Mouse (Mus musculus): Measurements from ENCODE around the gene Pla2g10.
"Not testable (repeated sequence)": the region's sequence is repeated elsewhere in the genome, so short reads cannot be mapped to it uniquely, and the experiment has no call there.

Pla2g10 gene

DNA sequence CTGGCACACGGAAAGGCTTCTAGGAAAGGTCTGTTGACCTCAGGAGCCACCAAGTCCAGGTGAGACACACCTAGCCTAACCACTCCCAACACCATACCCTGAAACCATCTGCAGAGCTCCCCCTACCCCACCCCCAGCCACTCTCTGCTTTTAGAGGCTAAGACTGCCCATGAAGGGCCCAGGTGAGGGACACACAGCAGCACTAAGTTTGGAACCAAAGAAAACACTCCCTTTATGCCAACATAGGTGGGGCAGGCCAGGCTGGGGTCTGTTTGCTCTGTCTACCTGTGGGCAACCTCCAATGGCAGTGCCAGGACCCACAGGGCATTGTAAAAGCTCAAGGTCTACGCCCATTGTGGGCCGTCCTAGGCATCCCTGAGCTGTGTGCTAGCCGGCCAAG, 1.4 kb downstream of the Pla2g10 start:
- DNase-seq (ENCODE audit: low read depth, low spot score), result no peak

DNA sequence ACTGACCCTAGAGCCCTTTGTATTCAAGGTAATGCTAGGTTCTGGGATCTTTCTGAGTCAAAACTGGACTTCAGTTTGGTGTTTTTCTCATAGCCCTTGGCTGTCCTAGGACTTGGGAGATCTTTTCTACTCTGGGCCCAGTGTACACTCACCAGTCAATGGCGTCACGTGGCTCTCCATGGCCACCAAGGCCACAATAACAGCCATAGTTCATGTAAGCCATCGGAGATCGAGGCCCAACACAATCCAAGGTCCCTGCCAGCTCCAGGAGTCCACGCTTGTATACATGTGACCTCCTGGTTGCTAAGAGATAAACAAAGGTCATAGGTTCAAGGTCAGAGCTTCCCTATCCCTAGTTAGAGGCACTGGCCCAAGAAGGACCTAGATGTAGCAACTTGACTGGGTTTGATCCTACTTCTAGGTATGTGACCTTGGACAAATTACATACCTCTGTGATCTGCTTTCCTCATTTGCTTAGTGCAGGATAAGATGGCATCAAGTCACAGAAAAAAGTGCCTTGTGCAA, 2.9 kb downstream of the Pla2g10 start:
- DNase-seq (ENCODE audit: low read depth, low spot score), result peak; percentile 69

DNA sequence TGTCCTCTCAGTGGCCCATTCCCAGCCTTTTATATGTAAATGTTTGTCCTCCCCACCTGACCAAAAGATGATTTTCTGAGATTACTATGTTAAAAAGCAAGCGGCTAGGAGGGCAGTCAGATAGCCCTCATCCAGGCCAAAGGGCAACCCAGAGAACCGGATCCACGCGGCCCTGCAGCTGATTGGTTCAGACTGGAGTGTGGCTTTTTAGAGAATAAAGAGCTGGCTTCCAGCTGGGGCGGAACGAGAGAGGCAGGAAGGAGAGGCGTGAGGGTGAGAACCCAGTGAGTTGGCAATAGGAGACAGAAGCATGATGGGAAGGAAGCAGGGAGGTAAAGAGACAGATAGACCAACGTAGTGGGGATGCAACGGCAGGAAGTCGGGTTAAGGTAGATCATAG, 7.8 kb downstream of the Pla2g10 start:
- peak; percentile 77 for DNase-seq (ENCODE audit: low read depth, low spot score)

DNA sequence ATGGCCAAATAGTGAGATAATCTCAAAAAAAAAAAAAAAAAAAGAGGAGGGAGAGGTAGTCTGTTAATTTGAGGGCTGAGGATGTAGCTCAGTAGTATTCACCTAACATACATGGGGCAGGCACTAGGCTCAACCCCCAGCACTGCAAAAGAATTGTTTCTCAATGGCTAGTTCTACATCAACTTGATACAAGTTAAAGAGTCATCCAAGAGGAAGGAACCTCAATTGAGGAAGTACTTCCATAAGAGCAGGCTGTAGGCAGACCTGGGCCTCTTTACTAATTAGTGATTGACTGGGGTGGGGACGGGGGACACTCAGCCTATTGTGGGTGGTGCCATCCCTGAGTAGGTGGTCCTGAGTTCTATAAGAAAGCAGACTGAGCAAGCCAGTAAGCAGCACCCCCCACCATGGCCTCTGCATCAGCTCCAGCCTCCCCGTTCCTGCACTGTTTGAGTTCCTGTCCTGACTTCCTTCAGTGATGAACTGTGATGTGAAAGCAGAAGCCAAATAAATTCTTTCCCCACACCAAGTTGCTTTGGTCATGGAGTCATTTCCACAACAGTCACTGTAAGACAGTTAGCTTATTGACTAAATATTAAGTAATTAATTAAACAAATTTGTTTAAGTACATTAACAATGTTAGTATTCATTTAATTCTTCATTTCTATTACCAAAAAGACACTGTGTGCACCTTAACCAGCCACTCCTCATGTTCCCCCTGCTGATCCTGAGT, 13.8 kb downstream of the Pla2g10 start:
- DNase-seq (ENCODE audit: low read depth, low spot score), result no peak

DNA sequence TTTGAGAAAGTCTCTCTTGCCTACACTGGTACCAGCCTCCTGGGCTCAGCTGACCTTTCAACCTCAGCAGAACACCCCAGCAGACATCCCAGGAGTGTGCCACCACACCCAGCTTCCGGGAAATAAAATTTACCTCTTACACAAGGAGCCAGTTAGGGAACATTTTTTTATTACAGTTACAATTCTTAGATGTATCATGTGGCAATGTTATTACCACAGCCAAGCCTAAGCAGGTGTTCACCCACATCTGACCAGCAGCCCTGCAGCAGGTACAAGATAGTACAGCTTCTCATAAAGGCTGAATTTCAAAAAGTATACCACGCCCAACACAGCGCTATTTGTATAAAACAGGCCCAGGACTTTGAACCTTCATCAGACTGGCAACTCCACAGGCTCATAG, 15.9 kb downstream of the Pla2g10 start:
- no peak for DNase-seq (ENCODE audit: low read depth, low spot score)

DNA sequence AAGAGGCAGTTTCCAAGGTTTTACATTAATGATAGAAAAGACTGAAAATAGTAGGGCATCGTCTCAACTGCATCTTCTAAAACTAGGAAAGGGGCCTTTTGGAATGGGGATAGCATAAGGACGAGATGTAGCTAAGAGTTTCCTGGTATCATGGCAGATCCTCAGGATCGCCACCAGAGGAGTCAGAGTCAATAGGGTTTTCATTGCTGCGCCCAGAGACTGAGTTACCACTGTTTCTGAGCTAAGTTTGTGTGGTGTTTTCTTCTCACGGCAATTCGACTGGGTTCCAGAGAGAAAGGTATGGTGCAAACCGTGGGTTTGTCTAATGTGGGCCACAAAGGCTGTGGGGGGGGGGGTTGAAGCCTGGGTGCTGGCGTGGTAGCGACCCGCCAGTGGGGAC, 26.1 kb downstream of the Pla2g10 start:
- DNase-seq (ENCODE audit: low read depth, low spot score), result peak; percentile 57

DNA sequence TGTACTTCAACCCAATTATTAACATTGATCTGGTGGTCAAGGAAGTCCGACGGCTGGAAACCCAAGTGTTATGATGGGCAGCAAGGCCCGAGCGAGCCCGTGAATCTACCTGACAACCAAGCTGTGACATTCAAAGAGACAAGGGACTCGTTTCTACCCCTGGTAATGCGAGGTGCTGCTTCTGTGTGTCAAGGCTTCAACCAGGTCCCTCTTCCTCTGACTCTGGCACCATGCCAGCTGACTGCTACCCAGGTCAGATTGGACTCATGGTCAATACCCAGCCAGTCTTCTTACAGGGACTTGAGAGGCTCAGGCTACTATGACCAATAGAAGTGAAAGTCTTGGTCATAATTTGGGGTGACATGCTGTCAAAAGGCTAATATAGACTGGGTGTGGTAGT, 28.6 kb downstream of the Pla2g10 start:
- DNase-seq (ENCODE audit: low read depth, low spot score), result no peak

DNA sequence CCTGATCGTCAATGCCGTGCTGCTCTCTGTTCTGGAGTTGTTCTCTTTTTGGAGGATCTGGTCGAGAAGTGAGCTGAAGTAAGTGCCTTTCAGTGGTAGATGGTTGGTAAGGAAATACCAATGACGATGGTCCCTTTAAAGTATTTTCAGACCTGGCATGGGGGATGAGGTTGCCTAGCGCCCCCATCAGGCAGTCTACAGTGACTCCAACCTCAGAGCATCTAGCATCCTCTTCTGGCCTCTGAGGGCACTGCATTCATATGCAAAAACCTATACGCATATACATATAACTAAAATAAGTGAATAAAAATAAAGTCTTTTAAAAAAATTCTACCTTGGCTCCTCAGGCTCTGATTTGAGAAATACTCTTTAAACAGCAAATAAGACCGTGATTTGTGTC, 31.8 kb downstream of the Pla2g10 start:
- peak; percentile 60 for DNase-seq (ENCODE audit: low read depth, low spot score)

DNA sequence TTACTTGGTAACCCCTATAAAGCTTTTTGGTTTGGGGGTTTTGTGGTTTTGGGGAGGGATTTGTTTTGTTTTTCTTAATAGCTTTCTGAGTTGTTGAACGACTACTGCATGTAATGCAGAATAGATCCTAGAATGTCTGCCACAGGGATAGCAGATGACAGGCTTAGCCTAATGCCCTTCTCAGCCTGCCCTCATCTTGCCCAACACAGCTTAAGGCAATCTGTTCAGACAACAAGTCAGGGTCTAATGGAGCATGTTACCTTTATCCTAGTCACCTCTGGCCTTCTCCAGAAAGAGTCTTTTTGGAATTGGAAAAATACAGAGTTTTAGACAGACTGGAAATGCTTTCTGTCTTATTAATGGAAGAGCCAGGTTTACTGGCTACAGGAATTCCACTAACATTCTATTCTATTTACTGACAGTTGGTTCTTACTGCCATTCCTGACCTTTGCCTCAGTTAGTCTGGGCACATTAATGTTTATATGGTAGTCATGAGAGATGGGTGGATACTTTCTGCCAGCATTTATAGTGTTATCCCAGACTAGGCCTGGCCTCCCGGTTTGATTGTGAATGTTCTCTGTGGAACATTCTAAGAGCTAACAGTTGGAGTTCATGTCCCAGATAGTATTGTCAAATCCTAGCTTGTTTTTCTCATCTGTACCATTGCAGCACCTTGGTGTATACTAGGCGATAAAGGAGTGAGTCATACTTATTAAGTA, 52.0 kb downstream of the Pla2g10 start:
- DNase-seq (ENCODE audit: low read depth, low spot score), result no peak

DNA sequence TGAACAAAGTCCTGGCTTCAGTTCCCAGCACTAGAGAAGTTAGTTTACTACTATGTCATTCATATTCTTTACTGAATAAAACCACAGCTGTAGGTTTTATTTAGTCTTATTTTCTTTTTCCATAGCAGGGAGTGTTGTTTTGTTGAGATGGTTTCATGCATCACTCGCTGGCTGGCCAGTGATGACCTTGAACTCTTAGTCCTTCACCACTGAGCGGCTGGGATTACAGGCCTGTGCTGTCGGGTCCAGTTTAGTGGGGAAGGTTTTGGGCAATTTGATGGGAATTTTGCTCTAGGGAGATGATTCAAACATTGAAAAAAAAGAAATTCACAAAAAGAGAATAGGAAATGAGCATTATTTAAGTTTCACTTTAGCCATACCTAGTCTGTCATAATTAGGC, 56.3 kb downstream of the Pla2g10 start:
- DNase-seq (ENCODE audit: low read depth, low spot score), result no peak

DNA sequence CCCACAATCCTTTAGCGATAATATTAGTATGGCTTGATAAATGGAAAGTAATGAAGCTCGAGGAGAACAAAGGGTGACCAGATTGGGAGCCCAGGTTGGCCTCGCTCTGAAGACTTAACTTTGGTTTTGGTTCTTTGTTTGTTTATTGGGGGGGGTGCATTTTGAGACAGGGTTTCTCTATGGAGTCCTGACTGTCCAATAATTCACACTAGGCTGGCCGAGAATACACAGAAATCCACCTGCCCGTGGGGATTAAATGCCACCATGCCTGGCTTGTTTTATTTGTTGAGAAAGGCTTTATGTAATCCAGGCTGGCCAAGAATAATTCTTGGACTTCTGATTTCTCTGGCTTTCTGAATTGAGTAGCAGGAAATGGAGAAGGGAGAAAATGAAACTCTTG, 57.7 kb downstream of the Pla2g10 start:
- DNase-seq (ENCODE audit: low read depth, low spot score), result no peak

DNA sequence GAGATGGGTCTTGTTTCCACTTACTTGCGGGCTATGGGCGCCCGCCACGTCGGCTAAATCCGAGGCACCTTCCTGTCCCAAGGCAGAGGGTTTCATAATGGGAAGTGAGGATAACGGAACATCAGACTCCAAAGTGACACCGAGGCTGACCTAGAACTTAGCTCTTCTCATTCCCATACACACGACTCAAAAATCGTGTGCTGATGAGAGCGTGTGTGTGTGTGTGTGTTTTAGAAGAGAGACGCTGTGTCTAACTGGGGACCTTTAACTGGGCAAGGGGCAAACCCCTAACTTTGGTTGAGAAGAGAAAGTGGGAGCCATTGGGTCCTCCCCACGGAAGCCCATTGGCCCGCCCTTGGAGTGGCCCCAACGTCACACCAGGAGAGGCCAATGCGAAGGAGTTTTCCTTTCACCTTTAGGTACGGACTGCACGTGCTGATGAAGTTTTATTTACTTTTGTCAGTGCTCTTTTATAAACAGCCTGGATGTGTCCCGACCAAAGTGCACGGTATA, 58.3 kb downstream of the Pla2g10 start:
- peak; percentile 54 for DNase-seq (ENCODE audit: low read depth, low spot score)

DNA sequence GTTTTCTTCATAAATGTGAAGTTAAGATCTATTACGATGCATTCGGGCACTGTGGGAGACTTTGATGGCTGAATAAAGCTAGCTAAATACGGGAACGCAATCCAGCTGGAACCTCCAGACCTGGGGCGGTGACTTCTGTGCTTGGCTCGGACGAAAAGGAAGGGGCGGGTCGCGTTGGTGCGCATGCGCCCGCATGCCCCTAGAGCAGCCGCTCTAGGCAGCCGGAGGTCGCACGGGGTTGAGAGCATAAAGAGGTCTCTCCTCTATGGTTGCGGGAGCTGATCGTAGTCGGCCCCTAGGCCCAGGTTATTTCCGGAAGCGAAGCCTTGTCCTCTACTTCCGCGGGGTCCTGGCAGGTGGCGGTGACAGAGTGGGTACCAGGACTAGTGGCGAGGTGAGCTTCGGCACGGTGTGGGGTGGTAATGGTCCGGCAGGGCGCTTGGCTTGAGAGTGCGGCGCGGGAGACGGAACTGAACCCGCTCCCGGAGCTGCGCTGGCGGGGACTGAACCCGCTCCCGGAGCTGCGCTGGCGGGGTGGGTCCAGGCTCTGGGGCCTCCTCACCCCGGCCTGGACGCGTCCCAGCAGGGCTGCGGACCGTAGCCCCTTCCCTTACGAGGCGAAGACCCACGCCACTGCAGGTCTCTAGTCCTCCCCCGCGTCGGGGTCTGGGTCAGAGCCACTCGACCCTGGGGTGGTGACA, 58.9 kb downstream of the Pla2g10 start, which contains the start of the genes Bfar and 3110001I22Rik:
TSS of gene Bfar (plus strand) at position 174 of the 701 bp plus-strand sequence.
TSS of gene 3110001I22Rik (plus strand) at position 245 of the 701 bp plus-strand sequence.
- DNase-seq (ENCODE audit: low read depth, low spot score), result peak; percentile 97

DNA sequence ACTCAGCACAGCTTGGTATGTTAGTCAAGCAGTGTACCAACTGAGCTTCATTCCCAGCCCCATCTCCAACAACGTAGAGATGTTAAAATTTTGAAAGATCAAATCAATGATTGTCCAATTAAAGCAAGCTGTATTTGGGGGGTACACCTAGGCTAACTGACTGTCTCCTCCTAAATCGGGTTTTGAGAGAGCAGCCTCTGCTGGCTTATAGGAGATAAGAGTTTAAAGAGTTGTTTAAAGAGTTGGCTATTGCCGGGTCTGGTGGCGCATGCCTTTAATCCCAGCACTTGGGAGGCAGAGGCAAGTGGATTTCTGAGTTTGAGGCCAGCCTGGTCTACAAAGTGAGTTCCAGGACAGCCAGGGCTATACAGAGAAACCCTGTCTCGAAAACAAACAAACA, 59.9 kb downstream of the Pla2g10 start:
- DNase-seq (ENCODE audit: low read depth, low spot score), result not testable (repeated sequence)

DNA sequence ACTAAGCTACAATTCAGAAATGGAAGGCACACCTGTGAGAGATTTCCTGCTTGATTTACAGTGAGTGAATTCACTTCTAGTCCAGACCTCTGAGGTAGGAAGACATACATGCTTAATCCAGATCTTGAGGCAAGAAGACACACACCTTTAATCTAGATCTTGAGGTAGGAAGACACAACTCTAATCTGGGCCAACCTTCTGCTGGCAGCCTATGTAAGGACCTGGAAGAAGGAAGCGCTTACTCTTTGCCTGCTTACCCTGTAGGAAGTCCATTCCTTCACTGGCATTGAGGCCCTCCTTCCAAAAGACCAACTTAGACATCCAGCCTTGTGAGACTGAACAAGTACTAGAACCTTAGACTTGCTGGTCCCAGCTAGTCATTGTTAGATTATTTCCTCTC, 61.5 kb downstream of the Pla2g10 start:
- DNase-seq (ENCODE audit: low read depth, low spot score), result no peak

DNA sequence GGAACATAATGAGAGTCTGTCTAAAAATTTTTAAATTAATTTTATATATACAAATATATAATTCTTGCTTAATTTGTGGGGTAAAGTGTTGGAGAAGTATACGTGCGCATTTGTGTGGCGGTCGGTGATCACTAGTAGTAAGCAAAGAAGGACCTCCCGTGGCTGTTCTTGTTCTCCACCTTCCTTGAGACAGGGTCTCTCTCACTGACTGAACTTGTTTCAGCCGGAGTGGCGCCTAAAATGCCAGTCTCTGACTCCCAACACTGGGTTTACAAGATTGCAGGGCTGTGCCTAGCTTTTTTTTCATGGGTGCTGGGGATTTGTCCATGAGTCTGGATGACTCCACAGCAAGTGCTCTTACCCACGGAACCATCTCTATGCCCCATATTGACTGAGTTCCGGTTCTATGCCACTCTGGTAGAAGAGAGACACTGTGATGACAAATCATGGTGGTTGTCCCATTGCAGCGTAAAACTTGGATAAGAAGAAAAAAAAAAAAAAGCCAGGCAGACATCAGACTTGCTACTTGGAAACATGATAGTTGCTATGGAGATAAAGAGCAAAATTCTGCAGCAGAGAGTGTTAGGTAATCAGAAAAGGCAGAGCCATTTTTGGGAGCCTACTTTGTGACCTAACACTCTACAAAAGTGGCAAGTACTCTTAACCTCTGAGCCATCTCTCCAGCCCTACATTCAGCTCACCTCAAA, 62.2 kb downstream of the Pla2g10 start:
- no peak for DNase-seq (ENCODE audit: low read depth, low spot score)

DNA sequence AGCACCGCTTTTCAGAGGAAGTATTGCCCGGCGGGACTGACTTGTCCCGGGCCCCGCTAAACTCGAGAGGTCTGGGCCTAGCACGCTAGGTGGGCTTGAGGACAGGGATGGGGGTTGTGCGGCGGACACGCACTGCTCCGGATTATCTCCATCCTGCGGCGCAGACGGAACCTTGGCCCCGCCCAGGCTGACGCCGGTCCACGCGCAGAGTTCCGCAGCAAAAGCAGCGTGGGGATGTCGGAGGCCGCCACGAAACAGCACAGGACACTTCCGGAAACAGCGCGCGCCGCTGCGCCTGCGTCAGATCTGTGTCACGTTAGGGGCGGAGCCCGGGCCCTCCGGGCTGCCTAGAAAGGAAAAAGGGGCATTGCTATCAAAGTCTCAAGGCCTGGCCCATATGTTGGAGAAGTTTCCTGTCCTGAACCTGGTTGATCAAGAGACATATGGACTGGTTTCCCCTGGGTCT, 62.9 kb downstream of the Pla2g10 start, which contains the start of gene Parn:
TSS of gene Parn (minus strand) at position 293 of the 466 bp plus-strand sequence.
- peak; percentile 93 for DNase-seq (ENCODE audit: low read depth, low spot score)

All from ES-CJ7 (cell line).